ENCODE assay signal across 8 mouse cellular contexts in the genomic region with DNA sequence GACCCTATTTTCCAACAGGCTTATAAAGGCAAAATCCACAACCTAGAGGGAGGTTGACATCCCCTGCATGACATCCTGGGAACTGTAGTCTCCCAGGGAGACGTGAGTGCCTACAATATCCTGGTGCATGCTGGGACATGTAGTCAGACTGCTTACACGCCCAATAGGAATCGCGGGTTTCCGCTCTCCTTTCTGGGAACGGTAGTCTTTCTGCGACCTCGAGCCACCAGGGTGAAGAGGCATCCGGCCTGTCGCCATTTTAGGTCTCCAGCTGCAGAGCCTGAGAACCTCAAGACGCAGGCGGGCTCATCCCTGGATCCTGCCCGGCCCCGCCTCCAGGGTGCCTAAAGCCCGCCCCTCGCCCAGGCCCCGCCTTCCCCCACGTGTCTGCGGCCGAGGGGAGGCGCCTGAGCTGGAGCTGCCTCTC. TPM values are rescaled to one million over a fixed set of nuclear protein-coding genes. Genes with fewer than 3 reads are reported as not detected.
DNase-seq lines count a peak whose midpoint lies in the region; ATAC-seq lines count a peak whose summit lies in the region.
"Not testable (repeated sequence)": the region's sequence is repeated elsewhere in the genome, so short reads cannot be mapped to it uniquely, and the experiment has no call there.

TSS of gene Catspere2 (plus strand) at position 400 of the 427 bp plus-strand sequence.

- H3K27me3 ChIP-seq in lung, embryonic 16.5 days (ENCODE audit: control insufficient read depth, insufficient read depth, low read depth, low read length) = not testable (repeated sequence)

- H3K4me2 ChIP-seq in lung, embryonic 16.5 days (ENCODE audit: low read depth, low read length) = peak within 1 kb of the TSS; percentile 56

- DNase-seq in MEL-GATA-1-ER (ENCODE audit: extremely low read depth, low read depth) = peak; percentile 90
- peak; percentile 98 for DNase-seq in cerebellum, adult 8-10 months
- DNase-seq in forelimb bud, embryonic 11.5 days (ENCODE audit: low read depth, low spot score) = peak; percentile 95
- DNase-seq in layer of hippocampus, adult 9-10 months (ENCODE audit: low spot score) = peak; percentile 92
- DNase-seq in ovary, postnatal 10 days (ENCODE audit: low spot score) = peak; percentile 92
- DNase-seq in thymus, postnatal 10 days (ENCODE audit: low spot score in 2 of 2) = peak; percentile 98 to 99

- not testable (repeated sequence) for H3K9me3 ChIP-seq in lung, embryonic 16.5 days (ENCODE audit: control insufficient read depth, low read length)

- H3K4me1 ChIP-seq in lung, embryonic 16.5 days (replicated peaks; ENCODE audit: control insufficient read depth, insufficient read depth, low read length) = not testable (repeated sequence)

- ATAC-seq in hematopoietic stem cell, adult 5-6 weeks (replicated peaks in 1 of 2; ENCODE audit: insufficient read depth in 1 of 2, low FRiP score in 2 of 2, low TSS enrichment in 1 of 2, low read depth in 1 of 2, poor library complexity in 2 of 2, severe bottlenecking in 2 of 2) = peak; percentile 98
- peak; percentile 99 for ATAC-seq in lung, embryonic 16.5 days (ENCODE audit: low read depth)

- H3K4me3 ChIP-seq in lung, embryonic 16.5 days (ENCODE audit: low read length) = peak within 1 kb of the TSS; percentile 67

- under 1% methylated on average over 20 of the region's 21 CpGs for WGBS in lung, embryonic 16.5 days

- H3K27ac ChIP-seq in lung, embryonic 16.5 days (ENCODE audit: low read length) = peak within 1 kb of the TSS; percentile 43; the same call in 1 of the 2 replicates

- not testable (repeated sequence) for H3K36me3 ChIP-seq in lung, embryonic 16.5 days (ENCODE audit: control insufficient read depth, insufficient read depth, low read length)

- H3K9ac ChIP-seq in lung, embryonic 16.5 days (ENCODE audit: low read length) = peak within 1 kb of the TSS; percentile 66

RNA-seq across cellular contexts. Expression of gene Catspere2, which starts in this region (rescaled TPM):
- total RNA-seq in hematopoietic stem cell, adult 5-6 weeks (2017) = not detected in 2 replicates
- 0.28 and 0.64 TPM in 2 replicates for polyA plus RNA-seq in lung, embryonic 16.5 days (2015; fragmentation: Nextera tagmentation; extraction: Ambion mirVana)

Comparison
In these comparisons a context has a peak if more than half of its experiments do, and no peak if none do; other contexts are left out.
1. Peak in every context shown above with its lines: DNase-seq, ATAC-seq, H3K4me3 ChIP-seq and H3K27ac ChIP-seq.
2. Peak in ATAC-seq in hematopoietic stem cell, adult 5-6 weeks; RNA of the gene not detected or under 1 TPM.
3. Peak in ATAC-seq, H3K4me3 ChIP-seq, H3K27ac ChIP-seq, H3K9ac ChIP-seq and H3K4me2 ChIP-seq in lung, embryonic 16.5 days; RNA of the gene not detected or under 1 TPM.